In genomic region chr2:35688581-35688980, GRCm38 (mm10) we compare ENCODE assay signal across 18 mouse cellular contexts.
DNase-seq lines count a peak whose midpoint lies in the region; ATAC-seq and TF ChIP-seq lines count a peak whose summit lies in the region.
"Had no signal": no experiment of that assay in that cellular context is flagged by ENCODE, and none has a peak within 500 bp of the region (broad histone marks: within the 10 kb centered on the region; RNA-seq: fewer than 3 reads in every experiment).

No protein-coding gene starts in this region.

- no peaks in the 10 kb centered on the region for H3K36me3 ChIP-seq in heart, embryonic 15.5 days
- peaks cover 5% of the 10 kb centered on the region for H3K36me3 ChIP-seq in heart, adult 2 months (ENCODE audit: control insufficient read depth, insufficient read depth, low read length)
- no peaks in the 10 kb centered on the region for H3K36me3 ChIP-seq in liver, embryonic 16.5 days (ENCODE audit: control insufficient read depth, insufficient read depth)
- no peaks in the 10 kb centered on the region for H3K36me3 ChIP-seq in liver, embryonic 12.5 days
- H3K36me3 ChIP-seq in stomach, postnatal 0 days (ENCODE audit: control insufficient read depth, insufficient read depth, low read length), result no peaks in the 10 kb centered on the region
- H3K36me3 ChIP-seq: embryonic facial prominence, embryonic 12.5 days; lung, embryonic 15.5 days; stomach, embryonic 15.5 days had no signal

- H3K79me2 ChIP-seq in heart, adult 2 months (replicated peaks; ENCODE audit: control insufficient read depth, insufficient read depth, low read length), result peaks cover 16% of the 10 kb centered on the region

- intact Hi-C loops in heart, adult 2 months (cut with DNase I), result no loop called here

- no peaks in the 10 kb centered on the region for H3K27me3 ChIP-seq in heart, embryonic 15.5 days
- no peaks in the 10 kb centered on the region for H3K27me3 ChIP-seq in heart, adult 2 months (ENCODE audit: control insufficient read depth, insufficient read depth, low read length)
- no peaks in the 10 kb centered on the region for H3K27me3 ChIP-seq in liver, embryonic 16.5 days (ENCODE audit: control insufficient read depth, insufficient read depth, low read depth, low read length)
- H3K27me3 ChIP-seq in liver, embryonic 12.5 days (replicated peaks), result no peaks in the 10 kb centered on the region
- no peaks in the 10 kb centered on the region for H3K27me3 ChIP-seq in stomach, postnatal 0 days (ENCODE audit: control insufficient read depth, insufficient read depth, low read length)
- H3K27me3 ChIP-seq: embryonic facial prominence, embryonic 12.5 days; lung, embryonic 15.5 days; Patski; stomach, embryonic 15.5 days had no signal

- peak overlapping the region; percentile 47 for H3K27ac ChIP-seq in heart, embryonic 15.5 days
- H3K27ac ChIP-seq in heart, adult 2 months, result no peak overlapping the region
- H3K27ac ChIP-seq in liver, embryonic 16.5 days (ENCODE audit: low read length), result 0 out of 2 replicates have a peak overlapping the region, but pooled peaks have one; percentile 5
- H3K27ac ChIP-seq in liver, embryonic 12.5 days, result no peak overlapping the region
- H3K27ac ChIP-seq in stomach, postnatal 0 days (replicated peaks), result peak overlapping the region; percentile 58
- H3K27ac ChIP-seq: embryonic facial prominence, embryonic 12.5 days; stomach, embryonic 15.5 days had no signal

- no peak overlapping the region for H3K9ac ChIP-seq in heart, embryonic 15.5 days
- no peak overlapping the region for H3K9ac ChIP-seq in heart, adult 2 months (ENCODE audit: low read depth, low read length)
- H3K9ac ChIP-seq in liver, embryonic 16.5 days (ENCODE audit: low read depth, low read length), result no peak overlapping the region
- H3K9ac ChIP-seq in liver, embryonic 12.5 days, result no peak overlapping the region
- H3K9ac ChIP-seq in stomach, postnatal 0 days (ENCODE audit: low read length), result 0 out of 2 replicates have a peak overlapping the region, but pooled peaks have one; percentile 23
- H3K9ac ChIP-seq: embryonic facial prominence, embryonic 12.5 days; lung, embryonic 15.5 days; stomach, embryonic 15.5 days had no signal

- H3K4me1 ChIP-seq in heart, embryonic 15.5 days (replicated peaks), result peaks cover 99% of the 10 kb centered on the region
- H3K4me1 ChIP-seq in heart, adult 2 months (ENCODE audit: control insufficient read depth, insufficient read depth, low read length), result peaks cover 52% of the 10 kb centered on the region
- H3K4me1 ChIP-seq in liver, embryonic 16.5 days (ENCODE audit: control insufficient read depth, low read depth, low read length), result peaks cover 19% of the 10 kb centered on the region
- H3K4me1 ChIP-seq in liver, embryonic 12.5 days, result peaks cover 52% of the 10 kb centered on the region
- H3K4me1 ChIP-seq in stomach, postnatal 0 days (replicated peaks; ENCODE audit: control insufficient read depth, insufficient read depth), result peaks cover 41% of the 10 kb centered on the region

- TF ChIP-seq CTCF in heart, adult 2 months (IDR thresholded peaks at IDR 0.05), result no peak
- no peak for TF ChIP-seq CTCF in stomach, postnatal 0 days (IDR thresholded peaks at IDR 0.05; ENCODE audit: low read depth)

- DNase-seq in heart, adult 2 months, result no peak
- DNase-seq in kidney, postnatal 25 days, result peak; percentile 71 to 77
- no peak for DNase-seq in stomach, postnatal 0 days (ENCODE audit: low spot score)
- DNase-seq in lung, postnatal 14 days, result no peak
- DNase-seq: adrenal gland, postnatal 36 days; cerebellum, adult 8-10 months; gastrocnemius, postnatal 10 days; midbrain, embryonic 14.5 days; thymus, postnatal 25 days had no signal

- no peak for TF ChIP-seq POLR2A in heart, adult 2 months (IDR thresholded peaks at IDR 0.05; ENCODE audit: insufficient read depth, low read depth, low read length)

- ATAC-seq in heart, embryonic 15.5 days (replicated peaks; ENCODE audit: insufficient number of reproducible peaks, insufficient read depth, low FRiP score, low read depth), result no peak
- ATAC-seq in liver, embryonic 16.5 days (ENCODE audit: low read depth), result no peak
- no peak for ATAC-seq in liver, embryonic 12.5 days
- no peak for ATAC-seq in stomach, postnatal 0 days (ENCODE audit: low FRiP score, low TSS enrichment)
- ATAC-seq in monocyte, adult 5-6 weeks (replicated peaks; ENCODE audit: insufficient number of reproducible peaks, low FRiP score, low TSS enrichment, poor library complexity, severe bottlenecking), result no peak
- ATAC-seq: activated CD4-positive, CD25-positive, alpha-beta regulatory T cell, adult 4 months; Patski had no signal

- no peak for TF ChIP-seq EP300 in heart, adult 2 months (IDR thresholded peaks at IDR 0.05; ENCODE audit: insufficient read depth, low read depth, low read length)
- no peak for TF ChIP-seq EP300 in stomach, postnatal 0 days (optimal IDR thresholded peaks at IDR 0.05)

- 83% methylated on average over 5 of the region's 5 CpGs for WGBS in heart, embryonic 15.5 days
- 87% methylated on average over 5 of the region's 5 CpGs for WGBS in heart, adult 2 months
- 50% methylated on average over 5 of the region's 5 CpGs for WGBS in liver, embryonic 16.5 days (ENCODE audit: insufficient replicate concordance)
- WGBS in liver, embryonic 12.5 days (ENCODE audit: insufficient replicate concordance), result 63% methylated on average over 5 of the region's 5 CpGs
- 71% methylated on average over 5 of the region's 5 CpGs for WGBS in stomach, postnatal 0 days

- no peaks in the 10 kb centered on the region for H3K9me3 ChIP-seq in heart, embryonic 15.5 days (replicated peaks)
- no peaks in the 10 kb centered on the region for H3K9me3 ChIP-seq in liver, embryonic 16.5 days (replicated peaks; ENCODE audit: control insufficient read depth, low read length)
- no peaks in the 10 kb centered on the region for H3K9me3 ChIP-seq in liver, embryonic 12.5 days (replicated peaks)
- H3K9me3 ChIP-seq in stomach, postnatal 0 days (ENCODE audit: control insufficient read depth, low read length), result no peaks in the 10 kb centered on the region
- H3K9me3 ChIP-seq: embryonic facial prominence, embryonic 12.5 days; lung, embryonic 15.5 days; stomach, embryonic 15.5 days had no signal

- H3K4me3 ChIP-seq in heart, embryonic 15.5 days, result no peak overlapping the region
- H3K4me3 ChIP-seq in heart, adult 2 months, result no peak overlapping the region
- no peak overlapping the region for H3K4me3 ChIP-seq in liver, embryonic 16.5 days (ENCODE audit: low read depth, low read length)
- H3K4me3 ChIP-seq in liver, embryonic 12.5 days, result no peak overlapping the region
- no peak overlapping the region for H3K4me3 ChIP-seq in stomach, postnatal 0 days (ENCODE audit: low read depth, low read length)
- H3K4me3 ChIP-seq: embryonic facial prominence, embryonic 12.5 days; lung, embryonic 15.5 days; stomach, embryonic 15.5 days had no signal

- no peak overlapping the region for H3K4me2 ChIP-seq in heart, embryonic 15.5 days
- no peak overlapping the region for H3K4me2 ChIP-seq in liver, embryonic 16.5 days (ENCODE audit: low read depth, low read length)
- no peak overlapping the region for H3K4me2 ChIP-seq in liver, embryonic 12.5 days
- no peak overlapping the region for H3K4me2 ChIP-seq in stomach, postnatal 0 days (replicated peaks; ENCODE audit: low read depth)
- H3K4me2 ChIP-seq: embryonic facial prominence, embryonic 12.5 days; lung, embryonic 15.5 days; stomach, embryonic 15.5 days had no signal

Comparison
In these comparisons a context has a peak if more than half of its experiments do, and no peak if none do; other contexts are left out.
1. H3K27ac ChIP-seq: peak in heart, embryonic 15.5 days (single experiment), liver, embryonic 16.5 days (single experiment) and stomach, postnatal 0 days (single experiment); none in heart, adult 2 months (single experiment) and liver, embryonic 12.5 days (single experiment).
2. DNase-seq: peak in kidney, postnatal 25 days (2 of 2); none in heart, adult 2 months (0 of 2), stomach, postnatal 0 days (single experiment) and lung, postnatal 14 days (single experiment).